Mouse (Mus musculus) limb, embryonic 11.5 days (tissue): ENCODE results near the gene Ostm1. TPM values are rescaled to one million over a fixed set of nuclear protein-coding genes. Genes with fewer than 3 reads are reported as not detected.

ENCODE experiments used
- ATAC-seq: fragments of 200-750 bp; cut with Nextera tagmentation; 2 replicates; pipeline ENCODE4 v1.8.0; 2017; ENCODE audit warnings: low read depth; ENCODE audit not compliant: insufficient number of reproducible peaks, low FRiP score, low TSS enrichment
- DNase-seq: peaks from one replicate; pipeline ENCODE4 v3.0.0-alpha.2; 2015; ENCODE audit warnings: low spot score
- H3K27ac ChIP-seq: fragments of 300-500 bp; sonication (generic); replicated peaks from 2 replicates; pipeline ENCODE4 v1.5.1; 2014; ENCODE audit warnings: low read depth, mild to moderate bottlenecking, low read length
- H3K27me3 ChIP-seq: fragments of 300-500 bp; sonication (generic); 2 replicates; pipeline ENCODE4 v1.6.1; 2014; ENCODE audit warnings: mild to moderate bottlenecking, low read length, mixed read lengths; ENCODE audit not compliant: control insufficient read depth, insufficient read depth
- H3K36me3 ChIP-seq: fragments of 300-500 bp; sonication (generic); 2 replicates; pipeline ENCODE4 v1.6.1; 2014; ENCODE audit warnings: mild to moderate bottlenecking, low read length, moderate library complexity, mixed read lengths; ENCODE audit not compliant: control insufficient read depth, insufficient read depth
- H3K4me1 ChIP-seq: fragments of 300-500 bp; sonication (generic); 2 replicates; pipeline ENCODE4 v1.6.1; 2014; ENCODE audit warnings: low read length, mixed read lengths; ENCODE audit not compliant: control insufficient read depth, insufficient read depth
- H3K4me2 ChIP-seq: fragments of 300-500 bp; sonication (generic); 2 replicates; pipeline ENCODE4 v1.6.1; 2014; ENCODE audit warnings: low read depth, mild to moderate bottlenecking, moderate library complexity; ENCODE audit not compliant: severe bottlenecking
- H3K4me3 ChIP-seq: fragments of 300-500 bp; sonication (generic); 2 replicates; pipeline ENCODE4 v1.5.1; 2014; ENCODE audit warnings: low read depth, low read length
- H3K9ac ChIP-seq: fragments of 300-500 bp; sonication (generic); 2 replicates; pipeline ENCODE4 v1.6.1; 2014; ENCODE audit warnings: mild to moderate bottlenecking, low read length
- H3K9me3 ChIP-seq: fragments of 300-500 bp; sonication (generic); 2 replicates; pipeline ENCODE4 v1.6.1; 2016; ENCODE audit warnings: low read length; ENCODE audit not compliant: control insufficient read depth
- WGBS: fragments of 180-500 bp; shearing (Covaris S2); extraction: QIAGEN DNeasy Blood & Tissue Kit; methylation state at CpG from one replicate; pipeline ENCODE4 v1.1.7; 2014; 5-methylcytosine and 5-hydroxymethylcytosine counted together
- polyA plus RNA-seq: library from polyadenylated mRNA; unstranded; fragments of >200 nt; fragmentation: Nextera tagmentation; extraction: Ambion mirVana; gene quantifications from 2 replicates; pipeline ENCODE4 v1.2.1, GENCODE M21; 2014

Ostm1 gene
- polyA plus RNA-seq, 1 experiment from 2014 or later, result 8.0 TPM

DNA sequence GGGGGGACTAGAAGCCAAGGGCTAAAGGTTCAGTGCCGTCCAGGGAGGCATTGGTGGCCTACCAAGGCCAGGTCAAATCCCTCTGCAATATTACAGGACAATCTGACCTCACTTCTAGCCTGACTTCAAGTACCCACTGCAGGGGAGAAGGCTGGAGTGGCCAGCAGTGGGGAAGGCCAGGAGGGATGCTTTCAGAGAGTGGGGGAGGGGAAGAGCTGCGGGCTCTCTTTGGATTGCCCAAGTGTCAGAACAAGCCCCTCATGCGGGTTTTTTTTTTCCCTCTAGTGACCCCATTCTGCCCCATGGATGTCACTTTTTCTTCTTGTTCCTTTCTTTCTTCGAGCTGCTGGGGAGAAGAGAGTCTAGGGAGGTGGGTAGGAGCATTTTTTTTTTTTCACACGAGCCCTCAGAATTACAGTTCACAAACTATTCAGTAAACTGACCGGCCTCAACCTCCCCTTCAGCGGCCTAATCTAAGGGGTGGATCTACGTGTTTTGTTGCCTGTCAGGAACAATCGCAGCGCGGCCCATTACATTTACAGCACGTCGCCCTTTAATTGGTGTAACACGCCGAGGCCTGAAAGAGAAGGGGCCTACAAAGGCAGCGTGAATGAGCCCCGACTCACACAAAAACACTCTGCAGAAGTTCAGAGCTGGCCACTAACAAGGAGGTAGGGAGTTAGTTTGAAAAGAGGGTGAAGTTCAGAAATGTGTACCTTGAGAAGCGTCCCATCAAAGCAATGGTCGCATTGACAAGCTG is 47.2 kb downstream of the Ostm1 start:
- Histone ChIP-seq H3K4me2 (no peak overlapping the region), H3K36me3 (no peaks in the 10 kb centered on the region), H3K4me1 (peaks cover 4% of the 10 kb centered on the region; the same call in 1 of the 2 replicates), H3K9ac (no peak overlapping the region), H3K9me3 (no peaks in the 10 kb centered on the region), H3K27me3 (peaks cover 85% of the 10 kb centered on the region), H3K27ac (no peak overlapping the region), H3K4me3 (no peak overlapping the region)
- WGBS, result 0% methylated on average over 19 of the region's 19 CpGs
- DNase-seq (peak; percentile 55), ATAC-seq (no peak)

GRCm38 (mm10) chr10:42631754-42632452 is 48.3 kb downstream of the Ostm1 start:
- peaks cover 4% of the 10 kb centered on the region; the same call in 1 of the 2 replicates for H3K4me1 ChIP-seq
- H3K9ac ChIP-seq, result no peak overlapping the region
- H3K9me3 ChIP-seq, result no peaks in the 10 kb centered on the region
- H3K4me3 ChIP-seq, result no peak overlapping the region
- WGBS, result under 1% methylated on average over 42 of the region's 42 CpGs
- no peaks in the 10 kb centered on the region for H3K36me3 ChIP-seq
- peaks cover 95% of the 10 kb centered on the region for H3K27me3 ChIP-seq
- no peak overlapping the region for H3K4me2 ChIP-seq
- peak; percentile 61 for DNase-seq
- ATAC-seq, result no peak
- H3K27ac ChIP-seq, result no peak overlapping the region

DNA sequence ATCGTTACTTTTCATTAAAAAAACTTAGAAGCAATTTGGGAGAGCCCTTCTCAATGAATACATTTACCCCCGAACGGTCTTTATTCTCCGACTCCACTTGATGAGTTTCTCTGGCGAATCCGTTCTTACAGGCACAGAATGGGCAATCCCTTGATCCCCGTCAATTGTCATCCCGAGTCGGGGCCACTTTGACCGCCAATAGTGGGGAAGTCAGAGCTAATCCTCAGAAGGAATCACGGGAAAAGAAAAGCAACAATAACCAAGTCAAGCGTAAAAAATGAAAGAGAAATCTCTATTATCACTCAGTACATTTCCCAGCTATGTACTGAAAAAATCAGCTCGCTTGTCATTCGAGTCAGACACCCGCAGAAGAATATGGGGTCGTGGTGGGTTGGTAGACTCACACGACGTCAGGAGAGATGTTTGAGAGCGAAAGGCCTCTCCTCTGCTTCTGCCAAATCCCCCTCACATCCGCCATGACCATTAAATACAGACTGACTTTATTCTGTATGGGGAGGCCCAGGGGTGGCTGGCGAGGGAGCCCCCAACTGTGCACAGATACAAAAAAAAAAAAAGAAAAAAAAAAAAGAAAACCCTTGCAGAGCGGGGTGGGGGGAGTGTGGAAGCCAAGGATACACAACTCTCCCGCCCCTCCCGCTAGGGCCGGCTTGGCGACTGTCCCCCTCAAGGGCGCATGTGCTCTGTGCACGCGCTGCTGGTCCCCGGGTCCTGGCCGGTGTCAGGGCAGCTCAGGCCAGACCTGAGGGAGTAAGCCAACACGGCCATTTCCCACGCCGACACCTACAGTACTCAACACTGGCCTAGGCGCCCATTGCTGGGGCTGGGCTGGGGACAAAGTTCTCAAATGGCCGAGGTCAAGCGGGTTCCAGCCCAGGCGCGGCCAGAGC is 49.1 kb downstream of the Ostm1 start:
- Histone ChIP-seq H3K4me2 (peak overlapping the region; percentile 10; the same call in 1 of the 2 replicates), H3K9ac (no peak overlapping the region), H3K27me3 (peaks cover 97% of the 10 kb centered on the region), H3K4me1 (peaks cover 4% of the 10 kb centered on the region; the same call in 1 of the 2 replicates), H3K9me3 (no peaks in the 10 kb centered on the region), H3K4me3 (peak overlapping the region; percentile 14; the same call in 1 of the 2 replicates), H3K27ac (no peak overlapping the region), H3K36me3 (no peaks in the 10 kb centered on the region)
- DNase-seq, result peak; percentile 55
- under 1% methylated on average over 39 of the region's 39 CpGs for WGBS
- no peak for ATAC-seq

DNA sequence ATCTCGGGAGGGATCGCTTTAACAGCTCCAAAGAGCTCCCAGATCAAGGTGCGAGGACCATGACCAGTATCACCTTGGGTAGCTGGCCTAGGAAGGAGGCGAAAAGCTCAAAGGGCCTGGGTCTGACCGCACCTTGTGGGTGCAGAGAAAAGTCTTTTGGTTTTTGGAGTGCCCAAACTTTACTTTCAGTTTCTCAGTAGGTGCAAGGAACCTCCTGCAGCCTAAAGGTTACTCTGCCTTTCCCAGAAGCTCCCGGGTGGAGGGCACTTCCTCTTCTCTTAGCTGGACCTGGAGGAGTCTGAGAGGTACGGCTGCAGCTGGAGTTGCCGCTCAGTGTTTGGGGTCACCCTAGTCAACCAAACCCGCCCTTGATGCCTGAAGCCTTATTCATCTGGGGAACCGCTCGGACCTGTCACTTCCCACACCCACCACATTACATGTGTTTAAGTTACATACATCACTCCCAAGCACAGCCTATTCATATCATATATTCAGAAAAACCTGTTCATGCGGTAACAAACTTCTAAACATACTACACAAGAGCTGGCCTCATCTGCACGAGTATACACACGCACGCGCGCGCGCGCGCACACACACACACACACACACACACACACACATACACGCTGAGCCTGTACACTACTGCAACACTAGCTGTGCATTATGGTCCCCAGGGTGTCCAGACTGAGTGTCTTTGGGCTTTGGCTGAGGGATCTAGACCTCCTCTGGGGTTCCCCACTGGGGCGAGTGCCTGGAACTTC is 49.9 kb downstream of the Ostm1 start:
- Histone ChIP-seq H3K36me3 (no peaks in the 10 kb centered on the region), H3K4me3 (peak overlapping the region; percentile 14; the same call in 1 of the 2 replicates), H3K27ac (no peak overlapping the region), H3K4me2 (peak overlapping the region; percentile 10; the same call in 1 of the 2 replicates), H3K9me3 (no peaks in the 10 kb centered on the region), H3K4me1 (peaks cover 4% of the 10 kb centered on the region; the same call in 1 of the 2 replicates), H3K27me3 (peaks cover 89% of the 10 kb centered on the region), H3K9ac (no peak overlapping the region)
- ATAC-seq (no peak), DNase-seq (peak; percentile 58)
- 4% methylated on average over 23 of the region's 23 CpGs for WGBS

GRCm38 (mm10) chr10:42634122-42634720 is 50.6 kb downstream of the Ostm1 start:
- no peak overlapping the region for H3K27ac ChIP-seq
- H3K4me2 ChIP-seq, result no peak overlapping the region
- DNase-seq (peak; percentile 43), ATAC-seq (no peak)
- no peak overlapping the region for H3K4me3 ChIP-seq
- no peaks in the 10 kb centered on the region for H3K9me3 ChIP-seq
- no peaks in the 10 kb centered on the region for H3K36me3 ChIP-seq
- 0% methylated on average over 8 of the region's 8 CpGs for WGBS
- peaks cover 82% of the 10 kb centered on the region for H3K27me3 ChIP-seq
- peaks cover 4% of the 10 kb centered on the region; the same call in 1 of the 2 replicates for H3K4me1 ChIP-seq
- H3K9ac ChIP-seq, result no peak overlapping the region

DNA sequence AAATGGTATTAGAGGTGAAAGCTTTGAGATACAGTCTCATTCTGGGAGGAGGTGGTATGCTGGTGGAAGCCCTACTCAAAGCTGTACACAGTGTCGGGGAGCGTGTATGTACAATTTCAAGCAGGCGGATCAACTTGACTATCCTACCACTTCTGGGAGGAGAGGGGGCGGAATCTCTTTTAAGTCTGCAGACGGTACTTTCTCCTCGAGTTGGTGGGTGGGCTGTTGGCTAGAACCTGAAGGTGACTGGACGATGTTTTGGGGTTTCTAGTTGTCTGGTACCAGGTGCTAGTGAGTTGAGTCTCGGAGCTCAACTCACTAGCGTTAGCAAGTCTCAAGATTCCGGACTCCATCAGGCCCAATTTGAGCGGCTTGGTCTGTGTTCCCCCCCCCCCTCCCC is 51.4 kb downstream of the Ostm1 start:
- Histone ChIP-seq H3K4me3 (no peak overlapping the region), H3K27me3 (peaks cover 74% of the 10 kb centered on the region), H3K27ac (no peak overlapping the region), H3K4me1 (peaks cover 4% of the 10 kb centered on the region; the same call in 1 of the 2 replicates), H3K9ac (no peak overlapping the region), H3K9me3 (no peaks in the 10 kb centered on the region), H3K4me2 (no peak overlapping the region), H3K36me3 (no peaks in the 10 kb centered on the region)
- 3% methylated on average over 11 of the region's 11 CpGs for WGBS
- no peak for ATAC-seq
- peak; percentile 34 for DNase-seq

GRCm38 (mm10) chr10:42635566-42636359 is 52.1 kb downstream of the Ostm1 start:
- Histone ChIP-seq H3K36me3 (no peaks in the 10 kb centered on the region), H3K4me1 (peaks cover 4% of the 10 kb centered on the region; the same call in 1 of the 2 replicates), H3K9me3 (no peaks in the 10 kb centered on the region), H3K4me3 (no peak overlapping the region), H3K27ac (no peak overlapping the region), H3K4me2 (peak overlapping the region; percentile 28), H3K9ac (no peak overlapping the region), H3K27me3 (peaks cover 67% of the 10 kb centered on the region)
- DNase-seq, result no peak
- 1% methylated on average over 49 of the region's 52 CpGs for WGBS
- ATAC-seq, result no peak
